Mouse (Mus musculus) stomach, embryonic 15.5 days (tissue): ENCODE measurements around the gene Scel. TPM values are rescaled to one million over a fixed set of nuclear protein-coding genes. Genes with fewer than 3 reads are reported as not detected.

ENCODE experiments used
- ATAC-seq: fragments of 200-750 bp; cut with Nextera tagmentation; 2 replicates; pipeline ENCODE4 v1.8.0; 2017; ENCODE audit warnings: low read depth, moderate number of reproducible peaks, moderate TSS enrichment; ENCODE audit not compliant: insufficient read depth, low FRiP score
- H3K27ac ChIP-seq: fragments of 300-500 bp; sonication (generic); 2 replicates; pipeline ENCODE4 v1.5.1; 2015; ENCODE audit warnings: mild to moderate bottlenecking, inconsistent platforms
- H3K27me3 ChIP-seq: fragments of 300-500 bp; sonication (generic); replicated peaks from 2 replicates; pipeline ENCODE4 v1.6.1; 2015; ENCODE audit warnings: inconsistent platforms
- H3K36me3 ChIP-seq: fragments of 300-500 bp; sonication (generic); 2 replicates; pipeline ENCODE4 v1.6.1; 2015; ENCODE audit warnings: inconsistent platforms
- H3K4me1 ChIP-seq: fragments of 300-500 bp; sonication (generic); 2 replicates; pipeline ENCODE4 v1.6.1; 2015; ENCODE audit warnings: inconsistent platforms
- H3K4me2 ChIP-seq: fragments of 300-500 bp; sonication (generic); 2 replicates; pipeline ENCODE4 v1.6.1; 2015; ENCODE audit warnings: mild to moderate bottlenecking, inconsistent platforms
- H3K4me3 ChIP-seq: fragments of 300-500 bp; sonication (generic); replicated peaks from 2 replicates; pipeline ENCODE4 v1.5.1; 2015; ENCODE audit warnings: inconsistent platforms
- H3K9ac ChIP-seq: fragments of 300-500 bp; sonication (generic); 2 replicates; pipeline ENCODE4 v1.6.1; 2015; ENCODE audit warnings: inconsistent platforms
- H3K9me3 ChIP-seq: fragments of 300-500 bp; sonication (generic); 2 replicates; pipeline ENCODE4 v1.6.1; 2016; ENCODE audit warnings: inconsistent platforms
- WGBS: fragments of 180-500 bp; shearing (Covaris S2); methylation state at CpG from one replicate; pipeline ENCODE4 v1.1.7; 2015; 5-methylcytosine and 5-hydroxymethylcytosine counted together
- polyA plus RNA-seq: library from polyadenylated mRNA; unstranded; fragments of >200 nt; fragmentation: Nextera tagmentation; extraction: Ambion mirVana; gene quantifications from 2 replicates; pipeline ENCODE4 v1.2.1, GENCODE M21; 2015

The Scel gene
- polyA plus RNA-seq, 1 experiment from 2014 or later = 10.8 TPM

- H3K4me3 ChIP-seq = no peak overlapping the region
- no peaks in the 10 kb centered on the region for H3K9me3 ChIP-seq
- no peaks in the 10 kb centered on the region for H3K4me1 ChIP-seq
- no peaks in the 10 kb centered on the region for H3K27me3 ChIP-seq
- no peak overlapping the region for H3K27ac ChIP-seq
- no peak overlapping the region for H3K9ac ChIP-seq
- no peak for ATAC-seq
- no peaks in the 10 kb centered on the region for H3K36me3 ChIP-seq
- WGBS = 84% methylated on average over 1 of the region's 1 CpGs
- H3K4me2 ChIP-seq = no peak overlapping the region
These were observed 13.1 kb downstream of the Scel start for GRCm38 (mm10) chr14:103526286-103526685.

DNA sequence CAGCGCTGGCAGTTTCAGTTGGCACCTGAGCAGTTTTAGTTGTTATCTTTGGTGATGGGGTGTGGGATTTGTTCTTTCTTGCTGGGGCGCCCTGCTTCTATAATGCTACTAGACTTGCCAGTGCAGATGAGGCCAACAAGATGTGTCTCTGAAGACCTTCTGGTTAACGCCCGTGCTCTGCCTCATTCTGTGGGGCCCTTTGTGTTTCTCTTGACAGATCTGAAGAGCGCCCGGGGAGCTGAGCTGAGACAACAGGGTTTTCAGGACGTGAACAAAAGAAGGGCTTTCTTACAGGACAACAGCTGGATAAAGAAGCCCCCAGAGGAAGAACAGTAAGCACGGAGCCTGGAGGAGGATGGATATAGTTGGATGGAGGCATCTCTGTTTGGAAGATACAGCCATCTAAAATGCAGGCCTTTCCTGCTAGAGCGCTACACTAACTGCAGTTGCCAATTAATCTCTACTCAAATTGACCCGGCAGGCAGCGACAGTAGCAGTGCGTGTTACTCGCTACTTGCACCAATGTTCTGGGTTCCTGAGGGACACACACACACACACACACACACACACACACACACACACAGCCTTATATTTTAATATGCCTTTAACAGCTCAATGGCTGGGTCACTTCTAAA, 16.7 kb downstream of the Scel start:
- Histone ChIP-seq H3K4me1 (no peaks in the 10 kb centered on the region), H3K4me2 (no peak overlapping the region), H3K27ac (no peak overlapping the region), H3K4me3 (no peak overlapping the region), H3K9ac (no peak overlapping the region), H3K9me3 (no peaks in the 10 kb centered on the region), H3K27me3 (no peaks in the 10 kb centered on the region), H3K36me3 (no peaks in the 10 kb centered on the region)
- WGBS = 69% methylated on average over 13 of the region's 13 CpGs
- no peak for ATAC-seq

GRCm38 (mm10) chr14:103531722-103532341, 18.7 kb downstream of the Scel start:
- H3K9ac ChIP-seq = no peak overlapping the region
- H3K4me2 ChIP-seq = no peak overlapping the region
- no peaks in the 10 kb centered on the region for H3K9me3 ChIP-seq
- ATAC-seq = no peak
- no peaks in the 10 kb centered on the region for H3K27me3 ChIP-seq
- H3K4me3 ChIP-seq = no peak overlapping the region
- no peaks in the 10 kb centered on the region for H3K36me3 ChIP-seq
- no peaks in the 10 kb centered on the region for H3K4me1 ChIP-seq
- H3K27ac ChIP-seq = no peak overlapping the region
- 85% methylated on average over 11 of the region's 11 CpGs for WGBS

DNA sequence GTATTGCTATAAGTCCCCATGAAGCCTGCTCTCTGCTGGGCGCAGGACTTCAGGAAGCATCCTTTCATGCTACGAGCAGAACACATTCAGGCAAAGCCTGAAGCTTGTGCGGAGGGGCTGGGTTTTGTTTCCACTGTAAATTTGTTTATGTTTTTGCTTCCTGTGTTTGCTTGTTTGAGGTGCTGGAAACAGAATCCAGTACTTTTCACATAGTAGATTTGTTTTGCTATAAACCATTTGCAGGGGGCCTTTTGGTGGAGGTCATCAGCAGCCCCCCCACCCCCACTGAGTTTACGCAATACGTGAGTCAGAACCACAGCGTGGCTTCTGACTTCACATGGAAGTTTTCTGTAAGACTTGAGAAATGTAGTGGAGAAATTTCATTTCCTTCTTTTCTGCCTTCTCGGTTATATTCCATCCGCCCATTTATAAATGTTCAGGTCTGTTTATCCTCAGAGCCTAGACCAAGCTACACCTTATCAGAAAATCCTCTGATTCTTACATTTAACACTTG, 22.4 kb downstream of the Scel start:
- Histone ChIP-seq H3K4me1 (no peaks in the 10 kb centered on the region), H3K36me3 (no peaks in the 10 kb centered on the region), H3K27me3 (no peaks in the 10 kb centered on the region), H3K27ac (no peak overlapping the region), H3K4me2 (no peak overlapping the region), H3K9me3 (no peaks in the 10 kb centered on the region), H3K9ac (no peak overlapping the region), H3K4me3 (no peak overlapping the region)
- ATAC-seq = no peak
- WGBS = 68% methylated on average over 8 of the region's 8 CpGs

DNA sequence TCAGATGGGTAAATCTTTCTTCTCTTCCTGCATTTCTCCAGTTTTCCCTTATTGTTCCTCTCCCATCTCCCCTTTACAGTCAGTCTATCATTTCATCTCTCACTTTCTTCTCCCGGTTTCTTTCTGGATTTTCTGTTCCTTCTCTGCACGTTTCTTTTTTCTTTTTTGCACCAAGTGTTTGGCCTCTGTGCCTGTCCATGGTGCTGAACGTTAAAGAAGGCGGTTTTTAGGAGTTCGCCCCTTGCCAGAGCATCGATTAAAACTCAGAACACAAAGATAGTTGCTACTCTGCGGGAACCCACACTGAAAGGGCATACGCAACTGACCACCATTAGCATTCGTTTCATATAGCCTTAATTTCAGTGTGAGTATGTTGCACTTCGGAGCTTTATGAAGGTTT, 23.2 kb downstream of the Scel start:
- 32% methylated on average over 10 of the region's 10 CpGs for WGBS
- Histone ChIP-seq H3K4me1 (no peaks in the 10 kb centered on the region), H3K9me3 (no peaks in the 10 kb centered on the region), H3K9ac (no peak overlapping the region), H3K36me3 (no peaks in the 10 kb centered on the region), H3K4me3 (no peak overlapping the region), H3K27me3 (no peaks in the 10 kb centered on the region), H3K4me2 (no peak overlapping the region), H3K27ac (no peak overlapping the region)
- no peak for ATAC-seq

- no peak for ATAC-seq
- no peak overlapping the region for H3K4me3 ChIP-seq
- 11% methylated on average over 13 of the region's 13 CpGs for WGBS
- H3K36me3 ChIP-seq = no peaks in the 10 kb centered on the region
- H3K27me3 ChIP-seq = no peaks in the 10 kb centered on the region
- H3K27ac ChIP-seq = no peak overlapping the region
- H3K9ac ChIP-seq = no peak overlapping the region
- H3K4me1 ChIP-seq = no peaks in the 10 kb centered on the region
- H3K9me3 ChIP-seq = no peaks in the 10 kb centered on the region
- no peak overlapping the region for H3K4me2 ChIP-seq
These were observed 24.4 kb downstream of the Scel start for GRCm38 (mm10) chr14:103537355-103538056.

- Histone ChIP-seq H3K27me3 (no peaks in the 10 kb centered on the region), H3K27ac (no peak overlapping the region)
- 61% methylated on average over 4 of the region's 4 CpGs for WGBS
These were observed 26.7 kb downstream of the Scel start for GRCm38 (mm10) chr14:103539796-103540195.

GRCm38 (mm10) chr14:103541679-103542078, 28.5 kb downstream of the Scel start:
- no peaks in the 10 kb centered on the region for H3K9me3 ChIP-seq
- no peak overlapping the region for H3K9ac ChIP-seq
- H3K27ac ChIP-seq = no peak overlapping the region
- WGBS = 70% methylated on average over 5 of the region's 5 CpGs
- no peaks in the 10 kb centered on the region for H3K27me3 ChIP-seq
- H3K4me2 ChIP-seq = no peak overlapping the region
- H3K4me1 ChIP-seq = no peaks in the 10 kb centered on the region
- H3K36me3 ChIP-seq = no peaks in the 10 kb centered on the region
- no peak overlapping the region for H3K4me3 ChIP-seq
- no peak for ATAC-seq

More at GRCm38 (mm10) chr14:103539796-103540195, 26.7 kb downstream of the Scel start:
- no peaks in the 10 kb centered on the region for H3K36me3 ChIP-seq
- no peak overlapping the region for H3K4me2 ChIP-seq
- no peak overlapping the region for H3K9ac ChIP-seq
- H3K9me3 ChIP-seq = no peaks in the 10 kb centered on the region
- no peak overlapping the region for H3K4me3 ChIP-seq
- no peak for ATAC-seq
- H3K4me1 ChIP-seq = no peaks in the 10 kb centered on the region

- 55% methylated on average over 4 of the region's 4 CpGs for WGBS
- no peak for ATAC-seq
- Histone ChIP-seq H3K36me3 (no peaks in the 10 kb centered on the region), H3K4me3 (no peak overlapping the region), H3K4me1 (no peaks in the 10 kb centered on the region), H3K27me3 (no peaks in the 10 kb centered on the region), H3K9ac (no peak overlapping the region), H3K9me3 (no peaks in the 10 kb centered on the region), H3K27ac (no peak overlapping the region), H3K4me2 (no peak overlapping the region)
These were observed 30.4 kb downstream of the Scel start for GRCm38 (mm10) chr14:103543304-103544079.

DNA sequence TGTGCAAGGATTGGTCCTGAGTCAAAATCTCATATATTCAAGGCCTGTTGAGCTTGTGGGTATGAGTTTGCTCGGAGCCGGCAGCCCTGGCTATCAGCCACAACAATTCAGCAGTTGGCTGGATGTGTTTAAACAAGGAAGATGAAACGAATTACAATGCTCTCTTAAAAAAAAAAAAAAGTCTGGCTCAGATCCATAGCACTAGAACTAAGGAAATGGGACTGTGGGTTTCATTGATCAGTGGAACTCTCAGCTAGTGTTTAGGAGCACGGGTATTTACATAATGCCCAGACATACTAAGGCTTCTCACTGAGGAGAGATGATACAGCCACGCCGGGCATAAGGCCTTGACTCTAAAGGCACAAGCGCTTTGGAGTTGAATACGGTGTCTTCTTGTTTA, 32.6 kb downstream of the Scel start:
- H3K4me3 ChIP-seq = no peak overlapping the region
- 42% methylated on average over 8 of the region's 8 CpGs for WGBS
- no peak overlapping the region for H3K27ac ChIP-seq
- H3K9me3 ChIP-seq = no peaks in the 10 kb centered on the region
- no peaks in the 10 kb centered on the region for H3K27me3 ChIP-seq
- no peak for ATAC-seq
- H3K36me3 ChIP-seq = no peaks in the 10 kb centered on the region
- no peak overlapping the region for H3K9ac ChIP-seq
- H3K4me2 ChIP-seq = no peak overlapping the region
- no peaks in the 10 kb centered on the region for H3K4me1 ChIP-seq

DNA sequence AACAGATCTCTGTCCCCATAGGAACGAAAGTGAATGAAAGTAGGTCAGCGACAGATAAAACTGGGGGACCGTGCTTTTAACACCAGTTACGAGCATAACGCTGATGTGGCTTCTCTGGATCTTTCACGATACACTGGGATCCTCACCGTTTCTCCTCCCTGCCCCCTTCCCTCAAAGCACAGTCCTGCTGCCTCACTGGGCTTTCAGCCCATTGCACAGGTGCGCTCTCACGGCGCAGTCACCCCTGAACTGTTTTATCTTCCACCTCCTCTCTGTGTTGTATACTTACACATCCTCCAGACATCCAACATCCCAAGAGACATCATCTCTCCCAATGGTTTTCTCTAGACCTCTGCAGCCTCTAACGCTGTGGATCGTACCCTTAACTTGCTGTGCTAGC, 33.1 kb downstream of the Scel start:
- no peak overlapping the region for H3K27ac ChIP-seq
- H3K4me2 ChIP-seq = no peak overlapping the region
- H3K36me3 ChIP-seq = no peaks in the 10 kb centered on the region
- H3K4me1 ChIP-seq = no peaks in the 10 kb centered on the region
- no peaks in the 10 kb centered on the region for H3K27me3 ChIP-seq
- no peak overlapping the region for H3K9ac ChIP-seq
- 81% methylated on average over 12 of the region's 12 CpGs for WGBS
- H3K4me3 ChIP-seq = no peak overlapping the region
- no peaks in the 10 kb centered on the region for H3K9me3 ChIP-seq
- ATAC-seq = no peak

DNA sequence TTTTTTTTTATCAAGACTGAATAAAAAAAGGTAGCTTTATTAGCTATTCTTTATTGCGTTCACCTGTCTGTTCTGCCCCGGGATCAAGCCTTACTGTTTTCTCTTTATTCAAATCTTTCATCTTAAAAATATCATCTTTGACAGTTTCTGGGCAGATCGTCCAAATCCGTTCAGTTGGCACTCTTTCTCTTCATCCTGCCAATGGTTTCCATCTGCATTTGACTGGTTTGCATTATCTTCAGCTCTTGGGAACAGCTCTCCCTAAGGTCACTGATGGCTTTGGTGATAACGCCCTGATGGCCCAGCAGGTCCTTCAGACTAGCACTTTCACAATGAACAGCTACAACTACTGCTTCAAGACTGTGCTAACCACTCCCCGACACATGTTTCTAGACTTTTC, 35.1 kb downstream of the Scel start:
- Histone ChIP-seq H3K4me2 (no peak overlapping the region), H3K36me3 (no peaks in the 10 kb centered on the region), H3K27me3 (no peaks in the 10 kb centered on the region), H3K4me1 (no peaks in the 10 kb centered on the region), H3K9me3 (no peaks in the 10 kb centered on the region), H3K9ac (no peak overlapping the region), H3K4me3 (no peak overlapping the region), H3K27ac (no peak overlapping the region)
- no peak for ATAC-seq
- 77% methylated on average over 6 of the region's 6 CpGs for WGBS
